Mouse (Mus musculus) erythroblast, embryonic 14.5 days (primary cell): ENCODE data around the gene Dyrk1a. TPM values are rescaled to one million over a fixed set of nuclear protein-coding genes. Genes with fewer than 3 reads are reported as not detected.

Experiments used
- H3K27me3 ChIP-seq: 2 replicates; pipeline ENCODE4 v1.6.1; 2012; ENCODE audit warnings: inconsistent platforms; ENCODE audit not compliant: control insufficient read depth
- H3K36me3 ChIP-seq: 2 replicates; pipeline ENCODE4 v1.6.1; 2012; ENCODE audit warnings: mild to moderate bottlenecking, inconsistent platforms; ENCODE audit not compliant: control insufficient read depth
- H3K4me1 ChIP-seq: 2 replicates; pipeline ENCODE4 v1.6.1; 2012; ENCODE audit warnings: inconsistent platforms; ENCODE audit not compliant: control insufficient read depth
- H3K4me3 ChIP-seq: replicated peaks from 2 replicates; pipeline ENCODE3; 2012; ENCODE audit warnings: moderate library complexity, mild to moderate bottlenecking, inconsistent platforms
- H3K9me3 ChIP-seq: 2 replicates; pipeline ENCODE4 v1.6.1; 2012; ENCODE audit warnings: low read length, inconsistent platforms, mixed read lengths; ENCODE audit not compliant: control insufficient read depth
- GATA1 ChIP-seq: IDR thresholded peaks from 2 replicates; pipeline ENCODE4 v1.6.1; 2012; ENCODE audit warnings: low read length, inconsistent platforms, mixed read lengths
- TAL1 ChIP-seq: IDR thresholded peaks from 3 replicates; pipeline ENCODE4 v1.6.1; 2012; ENCODE audit warnings: low read length, inconsistent platforms, mixed read lengths
- polyA plus RNA-seq: library from polyadenylated mRNA; stranded (reverse); fragments of >175 nt; gene quantifications from 2 replicates; pipeline ENCODE4 v1.2.3, GENCODE M21; 2012

Gene Dyrk1a
- polyA plus RNA-seq, 1 experiment, result 2.2 TPM

DNA sequence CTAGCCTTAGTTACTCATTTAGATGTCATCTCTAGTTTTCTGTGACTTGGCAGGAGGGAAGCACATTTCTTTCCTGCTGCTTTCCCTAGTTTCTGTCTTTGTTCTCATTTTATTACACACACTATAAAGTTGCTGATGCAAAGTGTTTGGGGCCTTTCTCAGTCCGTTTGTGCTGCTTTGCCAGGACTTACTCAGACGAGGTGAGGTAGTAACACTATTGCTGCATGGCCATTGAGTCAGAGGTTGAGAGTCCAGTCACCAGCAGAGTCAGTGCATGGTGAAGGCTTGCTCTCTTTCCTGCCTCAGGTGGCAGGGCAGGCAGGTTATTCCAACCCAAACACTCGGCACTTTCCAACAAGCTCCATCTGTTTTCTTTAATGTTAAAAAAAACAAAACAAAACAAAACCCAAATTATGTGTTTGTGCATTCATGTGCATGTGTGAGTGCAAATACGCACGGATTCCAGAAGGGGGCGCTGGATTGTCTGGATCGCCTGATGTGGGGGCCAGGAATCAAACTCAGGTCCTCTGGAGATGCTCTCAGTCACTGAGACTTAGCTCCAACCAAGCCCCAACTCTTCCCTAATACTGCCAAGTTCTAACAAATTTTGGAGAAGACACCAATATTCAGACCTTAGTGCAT is 16.7 kb downstream of the Dyrk1a start:
- no peak for TF ChIP-seq TAL1
- no peak for TF ChIP-seq GATA1
- Histone ChIP-seq H3K36me3 (peaks cover 40% of the 10 kb centered on the region), H3K4me3 (no peak overlapping the region), H3K9me3 (no peaks in the 10 kb centered on the region), H3K4me1 (peaks cover 39% of the 10 kb centered on the region), H3K27me3 (no peaks in the 10 kb centered on the region)

DNA sequence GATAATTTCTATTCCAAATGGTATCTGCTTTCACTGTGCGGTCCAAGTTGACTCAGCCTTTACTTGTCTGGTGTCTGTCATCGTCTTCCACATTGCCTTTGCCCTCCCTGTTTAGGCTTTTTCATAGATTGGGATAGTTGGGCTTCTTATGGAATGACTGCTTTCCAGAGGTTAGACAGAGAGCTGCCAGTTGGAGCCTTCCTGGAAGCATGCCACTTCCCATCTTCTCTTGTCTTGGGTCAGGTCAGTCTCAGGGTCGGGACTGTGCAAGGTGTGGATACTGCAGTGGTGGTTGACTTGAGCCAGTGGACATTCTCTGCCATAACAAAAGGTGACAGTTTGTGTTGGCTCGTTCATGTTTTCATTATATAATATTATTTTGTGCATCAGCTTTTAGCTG is 17.7 kb downstream of the Dyrk1a start:
- TF ChIP-seq GATA1 (no peak), TAL1 (no peak)
- Histone ChIP-seq H3K4me3 (no peak overlapping the region), H3K9me3 (no peaks in the 10 kb centered on the region), H3K4me1 (peaks cover 37% of the 10 kb centered on the region), H3K27me3 (no peaks in the 10 kb centered on the region), H3K36me3 (peaks cover 42% of the 10 kb centered on the region)

DNA sequence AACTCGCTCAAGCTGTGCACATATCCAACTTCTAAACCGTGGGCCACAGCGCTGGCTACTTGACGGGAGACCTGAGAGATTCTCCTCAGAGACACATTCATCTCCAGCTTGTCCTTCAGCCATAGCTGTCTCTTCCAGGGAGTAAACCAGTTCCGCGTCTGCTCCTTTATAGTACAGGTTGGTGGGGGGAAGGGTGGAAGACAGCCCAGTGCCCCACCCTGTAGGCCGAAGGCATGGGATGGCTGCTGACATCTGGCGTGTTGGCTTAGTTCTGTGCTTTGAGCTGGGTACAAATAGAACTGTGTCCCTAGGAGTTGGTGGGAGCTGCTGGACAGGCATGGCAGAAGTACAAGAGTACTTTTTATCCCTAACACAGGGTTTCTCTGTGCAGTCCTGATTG is 18.4 kb downstream of the Dyrk1a start:
- no peaks in the 10 kb centered on the region for H3K27me3 ChIP-seq
- H3K4me3 ChIP-seq, result no peak overlapping the region
- peaks cover 44% of the 10 kb centered on the region for H3K36me3 ChIP-seq
- H3K9me3 ChIP-seq, result no peaks in the 10 kb centered on the region
- TF ChIP-seq GATA1 (no peak), TAL1 (no peak)
- peaks cover 40% of the 10 kb centered on the region for H3K4me1 ChIP-seq

DNA sequence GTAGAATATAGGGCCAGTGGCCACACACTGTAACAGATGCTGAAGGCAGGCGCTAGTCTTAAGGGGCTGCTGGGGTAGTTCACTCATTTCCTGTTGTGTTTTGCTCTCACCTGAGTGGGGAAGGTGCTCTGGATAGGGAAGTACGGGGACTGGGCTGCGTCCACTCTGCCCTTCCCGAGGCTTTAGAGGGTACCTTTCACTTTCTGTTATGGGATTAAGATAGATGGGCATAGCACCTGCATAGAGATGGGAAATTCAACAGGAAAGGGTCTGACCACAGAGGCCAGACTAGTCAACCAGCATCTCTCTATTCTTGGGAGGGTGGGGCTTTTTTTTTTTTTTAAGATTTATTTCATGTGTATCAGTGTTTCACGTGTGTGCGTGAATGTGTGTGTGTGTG is 19.2 kb downstream of the Dyrk1a start:
- no peak overlapping the region for H3K4me3 ChIP-seq
- no peaks in the 10 kb centered on the region for H3K27me3 ChIP-seq
- TF ChIP-seq GATA1 (no peak), TAL1 (no peak)
- H3K9me3 ChIP-seq, result no peaks in the 10 kb centered on the region
- H3K36me3 ChIP-seq, result peaks cover 41% of the 10 kb centered on the region
- H3K4me1 ChIP-seq, result peaks cover 40% of the 10 kb centered on the region

DNA sequence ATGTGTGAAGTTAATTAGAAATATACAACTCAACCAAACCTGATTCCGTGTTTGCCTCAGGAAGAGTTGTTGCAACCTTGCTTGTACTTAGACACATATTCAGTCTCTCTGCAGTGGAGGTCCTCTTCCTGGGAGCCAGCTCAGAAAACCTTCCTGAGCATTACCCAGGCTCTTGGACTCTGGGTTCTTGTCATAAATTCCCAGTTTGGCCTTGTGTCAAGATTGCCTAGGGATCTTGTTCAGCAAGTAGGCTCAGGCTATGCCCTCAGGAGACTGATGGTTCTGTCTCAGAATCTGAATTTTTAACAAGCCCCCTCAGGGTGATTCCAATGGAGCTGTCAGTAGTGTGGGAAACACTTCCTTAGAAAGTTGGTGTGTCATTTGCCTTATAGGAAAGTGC is 19.8 kb downstream of the Dyrk1a start:
- Histone ChIP-seq H3K4me1 (peaks cover 40% of the 10 kb centered on the region), H3K27me3 (no peaks in the 10 kb centered on the region), H3K36me3 (peaks cover 44% of the 10 kb centered on the region), H3K4me3 (no peak overlapping the region), H3K9me3 (no peaks in the 10 kb centered on the region)
- TF ChIP-seq GATA1, result no peak
- no peak for TF ChIP-seq TAL1

DNA sequence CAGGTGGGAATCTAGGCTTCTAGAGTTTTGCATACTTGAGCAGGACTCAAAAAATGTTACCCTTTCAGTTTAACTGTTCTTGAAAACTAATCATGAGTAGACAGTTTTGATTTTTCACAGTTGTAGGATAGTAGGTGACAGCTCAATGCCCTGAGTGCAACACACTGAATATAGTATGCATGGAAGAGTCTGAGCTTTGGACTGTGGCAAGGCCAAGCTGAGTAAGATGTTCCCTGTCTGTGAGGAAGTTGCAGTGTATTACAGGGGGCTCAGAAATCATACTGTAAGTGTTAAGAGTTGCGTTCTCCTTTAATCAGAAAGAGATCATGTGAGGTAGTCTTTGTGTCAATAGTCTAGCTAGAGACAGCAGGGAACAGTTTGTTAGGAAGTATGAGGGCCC is 20.4 kb downstream of the Dyrk1a start:
- peaks cover 39% of the 10 kb centered on the region for H3K4me1 ChIP-seq
- no peak for TF ChIP-seq TAL1
- no peak overlapping the region for H3K4me3 ChIP-seq
- no peaks in the 10 kb centered on the region for H3K27me3 ChIP-seq
- no peaks in the 10 kb centered on the region for H3K9me3 ChIP-seq
- peaks cover 43% of the 10 kb centered on the region for H3K36me3 ChIP-seq

DNA sequence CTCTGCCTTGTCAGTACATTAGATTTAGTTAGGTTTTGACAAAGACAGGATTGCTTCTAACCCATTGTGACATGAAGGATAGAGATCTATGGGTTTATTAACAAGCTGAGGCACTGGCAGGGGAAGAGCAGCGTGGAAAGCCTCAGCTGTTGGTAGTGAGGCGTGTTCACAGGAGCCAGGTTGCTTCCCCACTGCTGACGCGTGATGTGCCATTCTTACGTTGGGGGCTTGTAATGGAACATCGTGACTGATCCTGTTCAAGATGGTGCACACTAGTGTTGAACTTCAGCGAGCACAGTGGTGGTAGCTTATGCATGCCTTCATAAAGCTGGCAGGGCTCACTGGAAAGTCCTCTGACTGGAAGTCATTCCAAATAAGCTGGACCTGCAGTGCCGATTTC is 21.2 kb downstream of the Dyrk1a start:
- TF ChIP-seq TAL1 (no peak), GATA1 (no peak)
- Histone ChIP-seq H3K36me3 (peaks cover 43% of the 10 kb centered on the region), H3K4me3 (no peak overlapping the region), H3K4me1 (peaks cover 39% of the 10 kb centered on the region), H3K27me3 (no peaks in the 10 kb centered on the region), H3K9me3 (no peaks in the 10 kb centered on the region)

DNA sequence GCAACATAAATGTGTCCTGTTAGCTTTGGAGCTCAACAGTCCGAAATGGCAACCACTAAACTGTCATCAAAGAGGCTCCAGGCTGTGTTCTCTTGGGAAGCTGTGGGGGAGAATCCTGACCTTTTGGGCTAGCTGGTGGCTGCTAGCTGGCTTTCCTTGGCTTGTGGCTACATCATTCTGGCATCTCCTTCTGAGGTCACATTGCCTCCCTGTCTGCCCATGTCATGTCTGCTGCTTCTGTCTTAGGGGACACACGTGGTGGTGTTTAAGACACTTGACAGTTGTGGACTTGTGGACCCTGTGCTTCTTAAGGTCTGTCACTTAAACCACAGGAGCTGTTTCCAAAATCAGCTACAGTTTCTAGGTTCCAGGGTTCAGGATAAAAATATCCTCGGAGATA is 21.7 kb downstream of the Dyrk1a start:
- Histone ChIP-seq H3K36me3 (peaks cover 38% of the 10 kb centered on the region), H3K27me3 (no peaks in the 10 kb centered on the region), H3K9me3 (no peaks in the 10 kb centered on the region), H3K4me3 (no peak overlapping the region), H3K4me1 (peaks cover 37% of the 10 kb centered on the region)
- TF ChIP-seq TAL1, result no peak

DNA sequence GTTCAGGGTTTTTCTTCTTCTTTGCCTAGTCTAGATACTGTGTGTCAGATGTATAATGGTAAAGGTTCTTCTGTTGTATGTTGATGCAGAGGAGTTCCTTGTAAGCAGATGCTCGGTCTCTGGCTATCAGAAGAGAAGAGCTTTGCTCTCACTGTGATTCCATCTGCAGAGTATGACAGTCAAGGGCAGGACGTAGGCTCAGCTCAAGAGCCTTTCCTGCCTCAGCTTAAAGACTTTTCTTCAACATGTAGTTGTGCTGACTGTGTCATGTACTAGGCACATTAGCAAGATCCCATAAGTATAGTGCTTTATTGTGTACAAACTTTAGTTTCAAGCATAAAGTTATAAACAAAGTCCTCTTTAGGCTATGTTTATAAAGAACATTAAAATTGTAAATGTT is 26.8 kb downstream of the Dyrk1a start:
- TF ChIP-seq TAL1 (no peak), GATA1 (no peak)
- H3K36me3 ChIP-seq, result peaks cover 20% of the 10 kb centered on the region
- peaks cover 37% of the 10 kb centered on the region for H3K4me1 ChIP-seq
- H3K27me3 ChIP-seq, result no peaks in the 10 kb centered on the region
- no peak overlapping the region for H3K4me3 ChIP-seq
- H3K9me3 ChIP-seq, result no peaks in the 10 kb centered on the region

DNA sequence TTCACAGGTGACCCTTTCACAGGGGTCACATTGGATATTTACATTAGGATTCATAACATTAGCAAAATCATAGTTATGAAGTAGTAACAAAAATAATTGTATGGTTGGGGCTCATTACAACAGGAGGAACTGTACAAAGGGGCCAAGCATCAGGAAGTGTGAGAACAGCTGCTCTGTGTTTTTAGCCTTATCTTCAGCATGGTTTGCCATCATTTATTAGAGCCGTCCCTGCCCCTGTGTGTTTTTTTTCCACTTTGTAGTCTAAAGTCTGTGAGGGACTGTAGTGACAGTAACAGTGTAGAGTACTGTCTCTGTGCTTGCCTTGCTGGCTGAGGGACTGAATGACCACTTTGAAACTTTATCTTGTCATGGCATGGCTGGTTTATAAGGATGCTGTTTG is 27.8 kb downstream of the Dyrk1a start:
- Histone ChIP-seq H3K9me3 (no peaks in the 10 kb centered on the region), H3K4me3 (no peak overlapping the region), H3K27me3 (no peaks in the 10 kb centered on the region), H3K36me3 (peaks cover 23% of the 10 kb centered on the region), H3K4me1 (peaks cover 44% of the 10 kb centered on the region)
- no peak for TF ChIP-seq TAL1
- TF ChIP-seq GATA1, result no peak
